Mouse (Mus musculus) embryonic facial prominence, embryonic 13.5 days (tissue): ENCODE data around the gene Rusc2. TPM values are rescaled to one million over a fixed set of nuclear protein-coding genes. Genes with fewer than 3 reads are reported as not detected.

Source experiments
- ATAC-seq: fragments of 200-750 bp; cut with Nextera tagmentation; 2 replicates; pipeline ENCODE4 v1.8.0; 2017; ENCODE audit warnings: low read depth; ENCODE audit not compliant: insufficient number of reproducible peaks, insufficient read depth, low FRiP score, low TSS enrichment
- H3K27ac ChIP-seq: fragments of 300-500 bp; sonication (generic); 2 replicates; pipeline ENCODE4 v1.5.1; 2015; ENCODE audit warnings: moderate library complexity, mild to moderate bottlenecking, inconsistent platforms
- H3K27me3 ChIP-seq: fragments of 300-500 bp; sonication (generic); 2 replicates; pipeline ENCODE4 v1.6.1; 2015; ENCODE audit warnings: mild to moderate bottlenecking, inconsistent platforms
- H3K36me3 ChIP-seq: fragments of 300-500 bp; sonication (generic); 2 replicates; pipeline ENCODE4 v1.6.1; 2015; ENCODE audit warnings: mild to moderate bottlenecking, inconsistent platforms
- H3K4me1 ChIP-seq: fragments of 300-500 bp; sonication (generic); 2 replicates; pipeline ENCODE4 v1.6.1; 2015; ENCODE audit warnings: inconsistent platforms
- H3K4me2 ChIP-seq: fragments of 300-500 bp; sonication (generic); 2 replicates; pipeline ENCODE4 v1.6.1; 2015; ENCODE audit warnings: moderate library complexity, mild to moderate bottlenecking, inconsistent platforms
- H3K4me3 ChIP-seq: fragments of 300-500 bp; sonication (generic); 2 replicates; pipeline ENCODE4 v1.5.1; 2015; ENCODE audit warnings: mild to moderate bottlenecking, inconsistent platforms
- H3K9ac ChIP-seq: fragments of 300-500 bp; sonication (generic); 2 replicates; pipeline ENCODE4 v1.6.1; 2015; ENCODE audit warnings: mild to moderate bottlenecking, inconsistent platforms
- H3K9me3 ChIP-seq: fragments of 300-500 bp; sonication (generic); 2 replicates; pipeline ENCODE4 v1.6.1; 2016; ENCODE audit warnings: inconsistent platforms
- WGBS: fragments of 180-500 bp; shearing (Covaris S2); methylation state at CpG from one replicate; pipeline ENCODE4 v1.1.7; 2015; ENCODE audit warnings: mixed read lengths; 5-methylcytosine and 5-hydroxymethylcytosine counted together
- polyA plus RNA-seq: library from polyadenylated mRNA; unstranded; fragments of >200 nt; fragmentation: Nextera tagmentation; extraction: Ambion mirVana; gene quantifications from 2 replicates; pipeline ENCODE4 v1.2.1, GENCODE M21; 2015

Gene Rusc2
- polyA plus RNA-seq, result 13.1 and 17.2 TPM in 2 replicates

DNA sequence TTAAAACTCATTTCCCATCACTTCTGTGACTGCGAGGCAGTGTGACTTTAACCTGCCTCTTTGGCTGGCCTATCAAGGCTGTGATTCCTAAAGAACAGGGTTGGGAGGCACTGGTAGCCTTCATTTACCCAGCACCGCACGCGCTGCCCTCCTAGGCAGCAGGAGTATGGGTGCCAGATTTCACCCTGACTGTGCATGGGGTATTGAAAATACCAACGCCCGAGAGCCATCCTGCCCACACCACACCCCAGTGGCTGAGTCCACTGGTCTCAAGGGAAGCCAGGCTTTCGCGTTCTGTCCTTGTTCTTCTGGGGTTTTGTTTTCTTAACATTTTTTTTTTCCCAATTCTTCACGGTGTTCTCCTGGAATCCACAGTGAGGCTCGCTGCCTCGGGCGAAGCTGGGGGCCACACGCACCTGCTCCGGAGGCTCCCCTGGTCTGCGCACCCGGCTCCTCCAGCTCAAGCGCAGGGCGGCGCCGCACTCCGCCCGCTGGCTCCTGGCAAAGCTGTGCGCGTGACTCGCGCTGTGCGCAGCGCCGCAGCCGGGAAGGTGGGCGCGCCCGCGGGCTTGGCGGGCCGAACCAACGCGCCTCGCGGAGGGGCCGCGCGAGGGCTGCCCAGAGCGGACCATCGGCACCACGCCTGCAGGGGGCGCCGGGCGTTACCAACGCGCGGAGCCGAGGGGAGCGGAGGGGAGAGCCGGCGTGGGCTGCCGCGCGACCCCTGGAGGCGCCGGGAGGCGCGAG lies at the start of gene Rusc2:
Gene Rusc2 (plus strand): TSS at position 572 of the 747 bp plus-strand sequence.
- Histone ChIP-seq H3K4me3 (peak within 1 kb of the TSS; percentile 72), H3K27ac (peak within 1 kb of the TSS; percentile 44; the same call in 1 of the 2 replicates), H3K36me3 (no peaks in the 10 kb centered on the region), H3K4me1 (peaks cover 21% of the 10 kb centered on the region), H3K4me2 (peak within 1 kb of the TSS; percentile 76), H3K27me3 (peaks cover 9% of the 10 kb centered on the region), H3K9ac (peak within 1 kb of the TSS; percentile 84), H3K9me3 (no peaks in the 10 kb centered on the region)
- ATAC-seq, result peak; percentile 85
- under 1% methylated on average over 48 of the region's 63 CpGs for WGBS

DNA sequence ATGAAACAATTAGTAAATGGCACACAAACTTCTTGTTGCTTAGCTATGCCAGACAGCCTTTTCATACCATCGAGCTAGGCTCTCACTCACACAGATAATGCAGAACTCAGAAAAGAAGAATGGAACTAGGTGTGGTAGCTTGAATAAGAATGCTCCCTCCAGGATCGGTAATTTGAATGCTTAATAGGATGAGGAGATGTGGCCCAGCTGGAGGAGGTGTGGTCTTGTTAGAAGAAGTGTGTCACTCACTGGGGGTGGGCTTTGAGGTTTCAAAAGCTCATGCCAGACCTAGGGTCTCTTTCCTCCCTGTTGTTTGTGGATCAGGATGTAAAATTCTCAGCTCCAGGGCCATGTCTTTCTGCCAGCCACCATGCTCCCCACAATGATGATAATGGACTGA lies 47.0 kb upstream of the Rusc2 start:
- 69% methylated on average over 2 of the region's 2 CpGs for WGBS
- ATAC-seq, result no peak
- no peak overlapping the region for H3K4me2 ChIP-seq

DNA sequence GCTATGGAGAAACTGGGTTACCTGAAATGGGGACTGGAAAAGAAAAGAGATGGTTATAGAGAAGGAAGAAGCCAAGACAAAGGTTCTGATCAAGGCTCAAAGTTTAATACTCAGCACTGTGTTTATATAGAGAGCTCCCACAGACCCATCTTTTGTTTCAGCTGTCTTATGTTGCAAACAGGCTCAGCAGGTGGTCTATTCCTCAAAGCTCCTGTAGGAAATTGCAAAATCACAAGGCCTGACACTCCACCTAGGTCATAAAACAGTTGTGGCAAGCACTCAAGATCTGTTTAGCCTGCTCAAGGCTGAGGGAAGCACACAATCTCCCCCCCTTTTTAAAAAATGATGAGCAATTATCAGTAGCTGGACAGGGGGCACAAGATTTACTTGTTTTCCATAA lies 45.6 kb upstream of the Rusc2 start:
- H3K4me1 ChIP-seq, result no peaks in the 10 kb centered on the region
- H3K4me2 ChIP-seq, result no peak overlapping the region
- H3K27ac ChIP-seq, result no peak overlapping the region
- no peak overlapping the region for H3K9ac ChIP-seq
- no peaks in the 10 kb centered on the region for H3K27me3 ChIP-seq
- ATAC-seq, result no peak
- H3K9me3 ChIP-seq, result peaks cover 9% of the 10 kb centered on the region; the same call in 1 of the 2 replicates
- H3K36me3 ChIP-seq, result no peaks in the 10 kb centered on the region
- no peak overlapping the region for H3K4me3 ChIP-seq

More for the DNA sequence above, 47.0 kb upstream of the Rusc2 start:
- Histone ChIP-seq H3K9me3 (peaks cover 9% of the 10 kb centered on the region; the same call in 1 of the 2 replicates), H3K27ac (no peak overlapping the region), H3K36me3 (no peaks in the 10 kb centered on the region), H3K9ac (no peak overlapping the region), H3K4me1 (no peaks in the 10 kb centered on the region), H3K4me3 (no peak overlapping the region), H3K27me3 (no peaks in the 10 kb centered on the region)

DNA sequence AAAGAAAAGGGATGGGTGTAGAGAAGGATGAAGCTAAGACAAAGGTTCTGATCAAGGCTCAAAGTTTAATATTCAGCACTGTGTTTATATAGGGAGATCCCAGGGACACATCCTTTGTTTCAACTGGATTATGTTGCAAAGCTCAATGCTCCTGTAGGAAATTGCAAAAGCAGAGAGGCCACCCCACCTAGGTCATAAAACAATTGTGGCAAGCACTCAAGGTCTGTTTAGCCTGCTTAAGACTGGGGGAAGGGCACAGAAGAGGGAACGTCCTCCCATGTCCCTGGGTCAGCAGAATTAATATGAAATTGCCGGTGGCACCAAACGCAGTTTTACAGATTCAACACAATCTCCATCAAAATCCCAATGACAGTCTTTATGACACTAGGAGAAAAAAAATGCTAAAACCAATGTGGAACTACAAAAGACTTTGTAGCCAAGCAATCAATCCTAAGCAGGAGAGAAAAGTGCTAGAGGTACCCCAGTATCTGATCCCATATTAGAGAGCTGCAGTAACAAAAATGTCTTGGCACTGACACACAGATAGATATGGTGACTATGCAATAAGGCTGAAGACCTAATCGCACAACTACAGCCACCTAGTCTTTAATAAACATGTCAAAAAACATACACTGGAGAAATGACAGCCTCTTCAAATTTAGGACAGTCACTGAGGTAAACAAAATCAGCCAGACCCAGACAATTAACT lies 41.5 kb upstream of the Rusc2 start:
- no peak for ATAC-seq
- no peak overlapping the region for H3K4me2 ChIP-seq
- no peaks in the 10 kb centered on the region for H3K36me3 ChIP-seq
- H3K9me3 ChIP-seq, result peaks cover 9% of the 10 kb centered on the region; the same call in 1 of the 2 replicates
- H3K4me1 ChIP-seq, result no peaks in the 10 kb centered on the region
- H3K27ac ChIP-seq, result no peak overlapping the region
- no peak overlapping the region for H3K4me3 ChIP-seq
- no peaks in the 10 kb centered on the region for H3K27me3 ChIP-seq
- 82% methylated on average over 4 of the region's 4 CpGs for WGBS
- no peak overlapping the region for H3K9ac ChIP-seq

DNA sequence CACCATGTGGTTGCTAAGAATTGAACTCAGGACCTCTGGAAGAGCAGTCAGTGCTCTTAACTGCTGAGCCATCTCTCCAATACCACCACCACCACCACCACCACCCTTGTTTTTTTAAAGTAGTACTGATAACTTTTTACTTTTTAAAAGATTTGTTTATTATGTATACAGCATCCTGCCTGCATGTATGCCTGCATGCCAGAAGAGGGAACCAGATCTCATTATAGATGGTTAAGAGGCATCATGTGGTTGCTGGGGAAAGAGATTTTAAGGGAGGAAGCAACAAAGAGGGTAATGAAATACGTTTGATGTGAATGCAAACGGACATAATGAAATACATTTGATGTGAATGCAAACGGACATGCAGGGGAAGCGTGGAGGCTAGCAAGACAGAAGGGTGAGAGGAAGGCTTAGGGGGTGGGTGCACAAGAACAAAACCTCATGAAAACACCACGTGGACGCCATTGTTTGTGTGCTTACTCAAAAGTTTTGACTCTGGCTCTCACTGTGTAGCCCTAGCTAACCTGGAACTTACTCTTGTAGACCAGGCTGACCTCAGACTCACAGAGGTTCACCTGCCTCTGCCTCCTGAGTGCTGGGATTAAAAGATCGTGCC lies 40.4 kb upstream of the Rusc2 start:
- Histone ChIP-seq H3K4me3 (no peak overlapping the region), H3K27ac (no peak overlapping the region), H3K4me2 (no peak overlapping the region), H3K9ac (no peak overlapping the region), H3K27me3 (no peaks in the 10 kb centered on the region), H3K9me3 (peaks cover 7% of the 10 kb centered on the region; the same call in 1 of the 2 replicates), H3K4me1 (no peaks in the 10 kb centered on the region), H3K36me3 (no peaks in the 10 kb centered on the region)
- no peak for ATAC-seq
- WGBS, result 64% methylated on average over 7 of the region's 7 CpGs

DNA sequence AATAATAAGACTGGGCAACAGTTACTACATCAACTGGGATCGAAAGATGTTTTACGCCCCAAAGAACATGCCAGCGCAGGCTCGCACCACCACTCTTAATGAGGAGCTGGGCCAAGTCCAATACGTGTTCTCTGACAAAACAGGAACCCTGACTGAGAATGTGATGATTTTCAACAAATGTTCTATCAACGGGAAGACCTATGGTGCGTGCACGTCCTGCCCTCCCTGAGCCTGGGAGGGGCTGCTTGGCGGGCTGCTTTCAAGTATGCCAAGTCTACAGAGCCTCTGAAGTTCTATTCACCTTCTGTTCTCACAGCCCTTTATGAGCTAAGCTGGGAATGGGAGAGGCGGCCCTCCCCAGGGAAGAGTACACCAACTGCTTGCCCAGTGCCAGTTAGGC lies 39.3 kb upstream of the Rusc2 start:
- no peaks in the 10 kb centered on the region for H3K4me1 ChIP-seq
- H3K27ac ChIP-seq, result no peak overlapping the region
- H3K4me3 ChIP-seq, result no peak overlapping the region
- H3K4me2 ChIP-seq, result no peak overlapping the region
- H3K27me3 ChIP-seq, result no peaks in the 10 kb centered on the region
- H3K9me3 ChIP-seq, result no peaks in the 10 kb centered on the region
- no peak overlapping the region for H3K9ac ChIP-seq
- WGBS, result 89% methylated on average over 10 of the region's 10 CpGs
- H3K36me3 ChIP-seq, result no peaks in the 10 kb centered on the region
- no peak for ATAC-seq

DNA sequence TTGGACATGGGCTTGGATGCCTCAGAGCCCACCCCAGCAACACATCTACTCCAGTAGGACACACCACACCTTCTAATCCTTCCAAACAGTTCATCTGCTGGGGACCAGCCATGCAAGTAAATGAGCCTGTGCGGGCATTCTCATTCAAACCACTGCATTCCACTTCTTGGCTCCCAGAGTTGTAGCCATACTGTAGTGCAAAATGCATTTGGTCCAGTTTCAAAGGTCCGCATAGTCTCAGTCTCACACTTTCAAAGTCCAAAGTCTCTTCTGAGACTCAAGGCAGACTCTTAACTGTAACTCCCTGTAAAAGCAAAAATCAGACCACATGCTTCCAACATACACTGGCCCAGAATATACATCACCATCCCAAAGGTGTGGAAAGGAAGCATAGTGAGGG lies 36.8 kb upstream of the Rusc2 start:
- Histone ChIP-seq H3K4me3 (no peak overlapping the region), H3K4me2 (no peak overlapping the region), H3K9me3 (no peaks in the 10 kb centered on the region), H3K4me1 (no peaks in the 10 kb centered on the region), H3K27ac (no peak overlapping the region), H3K9ac (no peak overlapping the region), H3K36me3 (no peaks in the 10 kb centered on the region), H3K27me3 (no peaks in the 10 kb centered on the region)
- no peak for ATAC-seq
- 87% methylated on average over 2 of the region's 2 CpGs for WGBS

DNA sequence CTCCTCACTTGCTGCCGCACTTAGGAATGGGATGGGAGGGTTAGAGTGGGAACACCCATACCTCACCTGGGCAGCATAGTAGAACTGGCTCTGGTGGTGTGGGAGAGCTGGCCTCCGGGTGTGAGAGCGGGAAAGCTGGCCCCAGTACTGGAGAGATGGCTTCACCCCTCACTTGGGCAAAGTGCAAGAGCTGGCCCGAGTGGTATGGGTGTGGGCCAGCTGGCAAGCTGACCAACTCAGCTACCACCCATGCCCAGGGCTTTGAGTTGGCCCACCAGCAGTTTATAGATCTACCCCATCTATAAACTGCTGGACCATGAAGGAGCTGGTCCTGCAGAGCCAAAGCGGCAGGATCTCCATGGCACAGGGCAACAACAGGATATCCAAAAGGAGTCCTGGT lies 32.6 kb upstream of the Rusc2 start:
- ATAC-seq, result no peak
- Histone ChIP-seq H3K27me3 (no peaks in the 10 kb centered on the region), H3K36me3 (no peaks in the 10 kb centered on the region), H3K4me3 (no peak overlapping the region), H3K9me3 (no peaks in the 10 kb centered on the region), H3K9ac (no peak overlapping the region), H3K27ac (no peak overlapping the region), H3K4me1 (no peaks in the 10 kb centered on the region), H3K4me2 (no peak overlapping the region)
- 92% methylated on average over 5 of the region's 5 CpGs for WGBS

DNA sequence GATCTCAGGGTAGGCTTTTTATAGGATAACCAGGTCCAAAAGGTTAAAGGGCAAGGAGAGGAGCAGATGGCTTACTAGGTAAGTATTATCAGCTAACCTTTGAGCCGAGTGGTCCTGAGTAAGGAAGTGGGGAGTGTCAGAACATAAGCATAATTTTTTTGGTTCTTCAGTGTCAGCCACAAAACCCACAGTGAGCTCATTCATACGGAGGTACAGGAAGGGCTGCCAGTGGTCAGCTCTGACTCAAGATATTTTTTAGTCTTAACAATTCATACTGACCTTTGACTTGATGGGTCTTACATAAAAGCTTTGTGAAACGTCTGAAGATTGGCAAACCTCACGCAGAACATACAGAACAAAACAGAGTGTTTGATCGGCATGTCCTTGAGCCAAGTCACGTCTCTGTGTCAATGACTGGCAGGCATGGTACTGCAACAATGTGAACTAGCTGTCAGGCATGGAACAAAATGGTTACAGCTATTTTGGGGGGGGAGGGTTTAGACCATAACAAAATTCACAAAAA lies 31.7 kb upstream of the Rusc2 start:
- Histone ChIP-seq H3K36me3 (no peaks in the 10 kb centered on the region), H3K27ac (no peak overlapping the region), H3K4me3 (no peak overlapping the region), H3K4me2 (no peak overlapping the region), H3K27me3 (no peaks in the 10 kb centered on the region), H3K9ac (no peak overlapping the region), H3K9me3 (no peaks in the 10 kb centered on the region), H3K4me1 (no peaks in the 10 kb centered on the region)
- WGBS, result 80% methylated on average over 6 of the region's 6 CpGs
- ATAC-seq, result no peak

DNA sequence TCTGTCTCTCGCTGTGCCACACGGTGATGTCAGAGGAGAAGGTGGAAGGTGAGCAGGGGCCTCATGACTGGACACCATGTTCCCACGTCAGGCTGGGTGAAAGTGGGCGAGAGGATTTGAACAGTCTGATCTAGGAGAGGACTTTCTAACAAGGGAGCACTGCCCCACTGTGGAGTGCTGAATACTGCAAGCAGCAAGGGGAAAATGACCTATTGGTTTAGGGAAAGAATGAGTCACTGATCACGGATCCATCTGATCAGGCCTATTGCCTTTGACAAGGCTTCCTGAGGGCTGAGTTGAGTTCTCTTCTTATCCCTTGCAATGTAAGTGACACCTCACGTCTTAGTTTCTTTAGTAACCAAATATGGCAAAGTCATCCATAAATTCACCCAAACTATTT lies 28.1 kb upstream of the Rusc2 start:
- no peaks in the 10 kb centered on the region for H3K36me3 ChIP-seq

DNA sequence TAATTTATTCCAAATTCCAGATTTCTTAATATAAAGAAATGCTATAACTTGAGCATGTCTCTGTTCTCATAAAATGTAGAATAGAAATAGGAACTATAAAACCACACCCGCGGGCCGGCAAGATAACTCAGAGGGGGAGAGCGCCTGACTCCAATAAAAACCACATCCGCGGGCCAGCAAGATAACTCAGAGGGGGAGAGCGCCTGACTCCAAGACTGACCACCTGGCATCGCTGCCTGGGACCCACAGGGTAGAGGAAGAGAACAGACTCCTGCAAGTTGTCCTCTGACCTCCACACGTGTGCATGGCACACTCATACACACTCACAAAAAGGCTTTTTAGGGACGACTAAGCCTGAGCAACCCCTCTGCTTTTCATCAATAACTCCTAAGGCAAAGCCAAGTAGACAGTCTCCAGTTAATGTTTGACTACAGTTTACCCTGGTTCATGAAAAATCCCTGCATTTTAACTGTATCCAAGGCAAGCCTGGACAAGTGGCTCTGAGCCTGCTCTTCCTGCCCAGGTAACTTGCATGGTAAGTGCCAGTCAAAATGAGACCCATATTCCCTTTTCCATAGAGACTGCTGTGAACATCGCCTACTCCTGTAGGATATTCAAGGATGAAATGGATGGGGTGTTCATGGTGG lies 16.7 kb upstream of the Rusc2 start:
- no peak overlapping the region for H3K27ac ChIP-seq
- no peak overlapping the region for H3K4me2 ChIP-seq
- ATAC-seq, result no peak
- no peaks in the 10 kb centered on the region for H3K9me3 ChIP-seq
- no peak overlapping the region for H3K4me3 ChIP-seq
- WGBS, result 86% methylated on average over 11 of the region's 11 CpGs
- H3K9ac ChIP-seq, result no peak overlapping the region
- no peaks in the 10 kb centered on the region for H3K4me1 ChIP-seq
- H3K36me3 ChIP-seq, result no peaks in the 10 kb centered on the region
- no peaks in the 10 kb centered on the region for H3K27me3 ChIP-seq

More for the DNA sequence above, 28.1 kb upstream of the Rusc2 start:
- no peaks in the 10 kb centered on the region for H3K9me3 ChIP-seq
- no peak overlapping the region for H3K4me2 ChIP-seq
- H3K27ac ChIP-seq, result no peak overlapping the region
- 85% methylated on average over 6 of the region's 6 CpGs for WGBS
- H3K27me3 ChIP-seq, result no peaks in the 10 kb centered on the region
- H3K4me3 ChIP-seq, result no peak overlapping the region
- no peak for ATAC-seq
- no peaks in the 10 kb centered on the region for H3K4me1 ChIP-seq
- no peak overlapping the region for H3K9ac ChIP-seq
